Mouse (Mus musculus): ENCODE results near the gene Urb2. TPM values are rescaled to one million over a fixed set of nuclear protein-coding genes. Genes with fewer than 3 reads are reported as not detected.
A peak's percentile ranks its signal among the peaks of the same experiment; 100 is the strongest.

The Urb2 gene
- polyA plus RNA-seq, 1 experiment from 2014 or later = 4.6 TPM

- Histone ChIP-seq H3K9ac (replicated peaks; ENCODE audit: low read depth, low read length) (no peak overlapping the region), H3K4me2 (ENCODE audit: low read length) (no peak overlapping the region), H3K27ac (ENCODE audit: low read length) (no peak overlapping the region), H3K4me1 (replicated peaks; ENCODE audit: control insufficient read depth, insufficient read depth, low read length) (no peaks in the 10 kb centered on the region), H3K4me3 (replicated peaks; ENCODE audit: low read length) (no peak overlapping the region), H3K27me3 (replicated peaks; ENCODE audit: control insufficient read depth, insufficient read depth, low read length) (no peaks in the 10 kb centered on the region), H3K36me3 (ENCODE audit: control insufficient read depth, insufficient read depth) (peaks cover 39% of the 10 kb centered on the region), H3K9me3 (ENCODE audit: control insufficient read depth, low read length) (no peaks in the 10 kb centered on the region)
- WGBS = 68% methylated on average over 5 of the region's 5 CpGs
- no peak for ATAC-seq
Measured at GRCm38 (mm10) chr8:124033400-124033799, 12.1 kb downstream of the Urb2 start.

GRCm38 (mm10) chr8:124038121-124038520, 16.8 kb downstream of the Urb2 start:
- no peaks in the 10 kb centered on the region for H3K4me1 ChIP-seq (replicated peaks; ENCODE audit: control insufficient read depth, insufficient read depth, low read length)
- no peaks in the 10 kb centered on the region for H3K27me3 ChIP-seq (replicated peaks; ENCODE audit: control insufficient read depth, insufficient read depth, low read length)
- H3K27ac ChIP-seq (ENCODE audit: low read length) = no peak overlapping the region
- H3K9ac ChIP-seq (replicated peaks; ENCODE audit: low read depth, low read length) = no peak overlapping the region
- H3K4me2 ChIP-seq (ENCODE audit: low read length) = no peak overlapping the region
- no peaks in the 10 kb centered on the region for H3K9me3 ChIP-seq (ENCODE audit: control insufficient read depth, low read length)
- H3K36me3 ChIP-seq (ENCODE audit: control insufficient read depth, insufficient read depth) = peaks cover 25% of the 10 kb centered on the region
- ATAC-seq = no peak
- no peak overlapping the region for H3K4me3 ChIP-seq (replicated peaks; ENCODE audit: low read length)
- WGBS = 93% methylated on average over 7 of the region's 7 CpGs

GRCm38 (mm10) chr8:124039351-124039750, 18.0 kb downstream of the Urb2 start:
- no peak overlapping the region for H3K4me3 ChIP-seq (replicated peaks; ENCODE audit: low read length)
- no peak for ATAC-seq
- no peak overlapping the region for H3K9ac ChIP-seq (replicated peaks; ENCODE audit: low read depth, low read length)
- no peak overlapping the region for H3K27ac ChIP-seq (ENCODE audit: low read length)
- H3K36me3 ChIP-seq (ENCODE audit: control insufficient read depth, insufficient read depth) = peaks cover 25% of the 10 kb centered on the region
- H3K4me2 ChIP-seq (ENCODE audit: low read length) = no peak overlapping the region
- no peaks in the 10 kb centered on the region for H3K4me1 ChIP-seq (replicated peaks; ENCODE audit: control insufficient read depth, insufficient read depth, low read length)
- 79% methylated on average over 4 of the region's 4 CpGs for WGBS
- no peaks in the 10 kb centered on the region for H3K9me3 ChIP-seq (ENCODE audit: control insufficient read depth, low read length)
- no peaks in the 10 kb centered on the region for H3K27me3 ChIP-seq (replicated peaks; ENCODE audit: control insufficient read depth, insufficient read depth, low read length)

GRCm38 (mm10) chr8:124042201-124042600, 20.9 kb downstream of the Urb2 start:
- 75% methylated on average over 1 of the region's 1 CpGs for WGBS
- no peaks in the 10 kb centered on the region for H3K4me1 ChIP-seq (replicated peaks; ENCODE audit: control insufficient read depth, insufficient read depth, low read length)
- H3K9me3 ChIP-seq (ENCODE audit: control insufficient read depth, low read length) = no peaks in the 10 kb centered on the region
- no peak overlapping the region for H3K4me2 ChIP-seq (ENCODE audit: low read length)
- H3K4me3 ChIP-seq (replicated peaks; ENCODE audit: low read length) = no peak overlapping the region
- no peak overlapping the region for H3K27ac ChIP-seq (ENCODE audit: low read length)
- no peak overlapping the region for H3K9ac ChIP-seq (replicated peaks; ENCODE audit: low read depth, low read length)
- peaks cover 27% of the 10 kb centered on the region for H3K36me3 ChIP-seq (ENCODE audit: control insufficient read depth, insufficient read depth)
- H3K27me3 ChIP-seq (replicated peaks; ENCODE audit: control insufficient read depth, insufficient read depth, low read length) = no peaks in the 10 kb centered on the region
- no peak for ATAC-seq

- no peak overlapping the region for H3K9ac ChIP-seq (replicated peaks; ENCODE audit: low read depth, low read length)
- H3K27ac ChIP-seq (ENCODE audit: low read length) = no peak overlapping the region
- peaks cover 17% of the 10 kb centered on the region for H3K36me3 ChIP-seq (ENCODE audit: control insufficient read depth, insufficient read depth)
- H3K9me3 ChIP-seq (ENCODE audit: control insufficient read depth, low read length) = no peaks in the 10 kb centered on the region
- 92% methylated on average over 5 of the region's 5 CpGs for WGBS
- no peaks in the 10 kb centered on the region for H3K4me1 ChIP-seq (replicated peaks; ENCODE audit: control insufficient read depth, insufficient read depth, low read length)
- no peak overlapping the region for H3K4me3 ChIP-seq (replicated peaks; ENCODE audit: low read length)
- no peak overlapping the region for H3K4me2 ChIP-seq (ENCODE audit: low read length)
- ATAC-seq = no peak
- no peaks in the 10 kb centered on the region for H3K27me3 ChIP-seq (replicated peaks; ENCODE audit: control insufficient read depth, insufficient read depth, low read length)
Measured at GRCm38 (mm10) chr8:124044421-124044820, 23.1 kb downstream of the Urb2 start.

GRCm38 (mm10) chr8:124044931-124045330, 23.6 kb downstream of the Urb2 start:
- H3K27me3 ChIP-seq (replicated peaks; ENCODE audit: control insufficient read depth, insufficient read depth, low read length) = no peaks in the 10 kb centered on the region
- no peak for ATAC-seq
- no peaks in the 10 kb centered on the region for H3K9me3 ChIP-seq (ENCODE audit: control insufficient read depth, low read length)
- WGBS = 95% methylated on average over 12 of the region's 12 CpGs
- H3K4me1 ChIP-seq (replicated peaks; ENCODE audit: control insufficient read depth, insufficient read depth, low read length) = no peaks in the 10 kb centered on the region
- H3K4me3 ChIP-seq (replicated peaks; ENCODE audit: low read length) = no peak overlapping the region
- H3K36me3 ChIP-seq (ENCODE audit: control insufficient read depth, insufficient read depth) = peaks cover 12% of the 10 kb centered on the region
- H3K4me2 ChIP-seq (ENCODE audit: low read length) = no peak overlapping the region
- no peak overlapping the region for H3K27ac ChIP-seq (ENCODE audit: low read length)
- H3K9ac ChIP-seq (replicated peaks; ENCODE audit: low read depth, low read length) = no peak overlapping the region

GRCm38 (mm10) chr8:124045856-124046255, 24.5 kb downstream of the Urb2 start:
- H3K36me3 ChIP-seq (ENCODE audit: control insufficient read depth, insufficient read depth) = peaks cover 12% of the 10 kb centered on the region
- no peak overlapping the region for H3K9ac ChIP-seq (replicated peaks; ENCODE audit: low read depth, low read length)
- no peaks in the 10 kb centered on the region for H3K9me3 ChIP-seq (ENCODE audit: control insufficient read depth, low read length)
- no peak overlapping the region for H3K27ac ChIP-seq (ENCODE audit: low read length)
- no peak overlapping the region for H3K4me3 ChIP-seq (replicated peaks; ENCODE audit: low read length)
- no peaks in the 10 kb centered on the region for H3K27me3 ChIP-seq (replicated peaks; ENCODE audit: control insufficient read depth, insufficient read depth, low read length)
- 89% methylated on average over 8 of the region's 8 CpGs for WGBS
- H3K4me1 ChIP-seq (replicated peaks; ENCODE audit: control insufficient read depth, insufficient read depth, low read length) = no peaks in the 10 kb centered on the region
- no peak overlapping the region for H3K4me2 ChIP-seq (ENCODE audit: low read length)
- no peak for ATAC-seq

GRCm38 (mm10) chr8:124052110-124052509, 30.8 kb downstream of the Urb2 start:
- H3K36me3 ChIP-seq (ENCODE audit: control insufficient read depth, insufficient read depth) = peaks cover under 1% of the 10 kb centered on the region; the same call in 1 of the 2 replicates
- peak; percentile 28; the same call in 1 of the 2 replicates for ATAC-seq
- no peak overlapping the region for H3K4me2 ChIP-seq (ENCODE audit: low read length)
- H3K4me1 ChIP-seq (replicated peaks; ENCODE audit: control insufficient read depth, insufficient read depth, low read length) = no peaks in the 10 kb centered on the region
- no peak overlapping the region for H3K27ac ChIP-seq (ENCODE audit: low read length)
- no peak overlapping the region for H3K4me3 ChIP-seq (replicated peaks; ENCODE audit: low read length)
- no peaks in the 10 kb centered on the region for H3K9me3 ChIP-seq (ENCODE audit: control insufficient read depth, low read length)
- 13% methylated on average over 3 of the region's 3 CpGs for WGBS
- no peak overlapping the region for H3K9ac ChIP-seq (replicated peaks; ENCODE audit: low read depth, low read length)
- H3K27me3 ChIP-seq (replicated peaks; ENCODE audit: control insufficient read depth, insufficient read depth, low read length) = no peaks in the 10 kb centered on the region

- WGBS = 60% methylated on average over 4 of the region's 4 CpGs
- no peaks in the 10 kb centered on the region for H3K4me1 ChIP-seq (replicated peaks; ENCODE audit: control insufficient read depth, insufficient read depth, low read length)
- H3K27me3 ChIP-seq (replicated peaks; ENCODE audit: control insufficient read depth, insufficient read depth, low read length) = no peaks in the 10 kb centered on the region
- no peaks in the 10 kb centered on the region for H3K9me3 ChIP-seq (ENCODE audit: control insufficient read depth, low read length)
- H3K27ac ChIP-seq (ENCODE audit: low read length) = no peak overlapping the region
- ATAC-seq = no peak
- no peak overlapping the region for H3K4me3 ChIP-seq (replicated peaks; ENCODE audit: low read length)
- H3K36me3 ChIP-seq (ENCODE audit: control insufficient read depth, insufficient read depth) = no peaks in the 10 kb centered on the region
- no peak overlapping the region for H3K9ac ChIP-seq (replicated peaks; ENCODE audit: low read depth, low read length)
- no peak overlapping the region for H3K4me2 ChIP-seq (ENCODE audit: low read length)
Measured at GRCm38 (mm10) chr8:124052568-124052967, 31.3 kb downstream of the Urb2 start.
